In the genomic region with DNA sequence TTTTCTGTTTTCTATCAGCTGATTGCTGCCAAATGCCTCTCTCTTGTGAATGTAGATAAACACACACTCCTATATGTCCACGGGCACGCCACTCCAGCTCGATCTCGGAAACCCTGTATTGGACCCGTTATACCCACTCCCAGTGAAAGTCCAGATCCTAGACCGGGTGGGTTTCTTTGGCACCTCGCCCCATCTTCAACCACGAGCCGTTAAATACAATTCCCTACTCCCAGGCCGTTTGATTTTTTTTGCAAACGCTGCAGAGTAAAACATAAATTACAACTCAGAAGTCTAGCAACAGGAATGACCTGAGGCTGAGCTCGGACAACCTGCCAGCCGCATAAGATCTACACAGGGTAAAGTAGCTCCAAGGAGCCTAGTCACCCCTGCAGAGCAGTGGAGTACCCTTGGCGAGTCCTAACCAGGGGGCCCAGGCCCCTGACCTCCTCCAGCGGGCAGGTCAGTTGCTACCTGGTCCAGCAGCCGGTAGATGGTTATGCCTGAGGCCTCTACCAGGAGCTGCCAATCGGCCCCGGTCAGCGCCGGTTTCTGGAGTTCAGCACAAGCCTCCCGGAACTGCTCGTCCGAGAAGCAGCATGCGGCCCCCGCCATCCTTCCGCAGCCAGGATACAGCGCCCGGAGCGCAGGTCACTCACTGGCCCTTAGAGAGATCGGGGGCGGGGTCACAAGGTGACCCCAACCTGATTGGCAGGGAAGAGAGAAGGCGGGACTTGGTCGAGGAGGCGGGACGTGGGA, we compare ENCODE assay signal across 7 mouse cellular contexts. TPM values are rescaled to one million over a fixed set of nuclear protein-coding genes. Genes with fewer than 3 reads are reported as not detected.
DNase-seq lines count a peak whose midpoint lies in the region; ATAC-seq and TF ChIP-seq lines count a peak whose summit lies in the region.

Gene Pctp, minus strand, starts transcription at position 664 of the 756 bp plus-strand sequence.

- DNase-seq in adrenal gland, adult (ENCODE audit: inconsistent age in 2 of 2, low spot score in 1 of 2) = peak; percentile 90 to 95
- DNase-seq in gastrocnemius, postnatal 10 days = peak; percentile 73
- peak; percentile 69 for DNase-seq in hindbrain, postnatal 0 days (ENCODE audit: low spot score)
- peak; percentile 87 for DNase-seq in limb, embryonic 10.5 days (ENCODE audit: low spot score)
- peak; percentile 96 for DNase-seq in midbrain, embryonic 11.5 days (ENCODE audit: low spot score, missing footprints)

- no peaks in the 10 kb centered on the region for H3K9me3 ChIP-seq in hindbrain, postnatal 0 days (ENCODE audit: low read length)
- H3K9me3 ChIP-seq in limb, embryonic 10.5 days (replicated peaks) = no peaks in the 10 kb centered on the region
- no peaks in the 10 kb centered on the region for H3K9me3 ChIP-seq in midbrain, embryonic 11.5 days (ENCODE audit: control insufficient read depth, low read length)

- no peak within 1 kb of the TSS for H3K27ac ChIP-seq in hindbrain, postnatal 0 days
- H3K27ac ChIP-seq in limb, embryonic 10.5 days = peak within 1 kb of the TSS; percentile 89
- H3K27ac ChIP-seq in midbrain, embryonic 11.5 days (ENCODE audit: low read depth, low read length) = no peak within 1 kb of the TSS
- 0 out of 2 replicates have a peak within 1 kb of the TSS, but pooled peaks have one; percentile 24 for H3K27ac ChIP-seq in small intestine, adult 2 months (ENCODE audit: insufficient read depth, low read depth, low read length)

- H3K4me1 ChIP-seq in hindbrain, postnatal 0 days (ENCODE audit: insufficient read depth, low read length) = no peaks in the 10 kb centered on the region
- H3K4me1 ChIP-seq in limb, embryonic 10.5 days = peaks cover 20% of the 10 kb centered on the region
- no peaks in the 10 kb centered on the region for H3K4me1 ChIP-seq in midbrain, embryonic 11.5 days (ENCODE audit: control insufficient read depth, insufficient read depth, low read length)
- peaks cover 1% of the 10 kb centered on the region for H3K4me1 ChIP-seq in small intestine, adult 2 months (ENCODE audit: control insufficient read depth, insufficient read depth, insufficient read length, low read length)

- TF ChIP-seq POLR2A in small intestine, adult 2 months (IDR thresholded peaks at IDR 0.05; ENCODE audit: low read depth, low read length) = peak; percentile 63

- no peak for TF ChIP-seq CTCF in hindbrain, postnatal 0 days (IDR thresholded peaks at IDR 0.05; ENCODE audit: low read depth)
- no peak for TF ChIP-seq CTCF in small intestine, adult 2 months (IDR thresholded peaks at IDR 0.05; ENCODE audit: extremely low read depth, insufficient read length, insufficient replicate concordance, low read depth, low read length)

- peak within 1 kb of the TSS; percentile 41 for H3K4me3 ChIP-seq in hindbrain, postnatal 0 days (ENCODE audit: low read length)
- peak within 1 kb of the TSS; percentile 69 for H3K4me3 ChIP-seq in limb, embryonic 10.5 days
- H3K4me3 ChIP-seq in midbrain, embryonic 11.5 days (ENCODE audit: low read depth, low read length) = peak within 1 kb of the TSS; percentile 52
- peak within 1 kb of the TSS; percentile 89 for H3K4me3 ChIP-seq in small intestine, adult 2 months (ENCODE audit: low read depth, low read length)

- 16% methylated on average over 35 of the region's 35 CpGs for WGBS in hindbrain, postnatal 0 days
- WGBS in limb, embryonic 10.5 days = 16% methylated on average over 35 of the region's 35 CpGs
- WGBS in midbrain, embryonic 11.5 days = 14% methylated on average over 35 of the region's 35 CpGs
- 3% methylated on average over 35 of the region's 35 CpGs for WGBS in small intestine, adult 2 months

- H3K36me3 ChIP-seq in hindbrain, postnatal 0 days (ENCODE audit: insufficient read depth, low read length) = no peaks in the 10 kb centered on the region
- H3K36me3 ChIP-seq in limb, embryonic 10.5 days = no peaks in the 10 kb centered on the region
- no peaks in the 10 kb centered on the region for H3K36me3 ChIP-seq in midbrain, embryonic 11.5 days (ENCODE audit: control insufficient read depth, insufficient read depth, low read length)
- no peaks in the 10 kb centered on the region for H3K36me3 ChIP-seq in small intestine, adult 2 months (ENCODE audit: control insufficient read depth, insufficient read depth, low read length)

- peak within 1 kb of the TSS; percentile 57 for H3K4me2 ChIP-seq in hindbrain, postnatal 0 days (ENCODE audit: low read depth, low read length)
- peak within 1 kb of the TSS; percentile 87 for H3K4me2 ChIP-seq in midbrain, embryonic 11.5 days

- peak within 1 kb of the TSS; percentile 33; the same call in 1 of the 2 replicates for H3K9ac ChIP-seq in hindbrain, postnatal 0 days (replicated peaks; ENCODE audit: low read length)
- peak within 1 kb of the TSS; percentile 68 for H3K9ac ChIP-seq in midbrain, embryonic 11.5 days (ENCODE audit: low read length)

- peak; percentile 98 for ATAC-seq in common myeloid progenitor, adult 5-6 weeks (replicated peaks; ENCODE audit: low read depth, poor library complexity, severe bottlenecking)
- peak; percentile 90 for ATAC-seq in hindbrain, postnatal 0 days
- ATAC-seq in midbrain, embryonic 11.5 days (ENCODE audit: low FRiP score) = peak; percentile 97

- H3K27me3 ChIP-seq in hindbrain, postnatal 0 days (ENCODE audit: insufficient read depth, low read length) = no peaks in the 10 kb centered on the region
- H3K27me3 ChIP-seq in limb, embryonic 10.5 days (ENCODE audit: low read depth, poor library complexity, severe bottlenecking) = peaks cover 5% of the 10 kb centered on the region; the same call in 1 of the 2 replicates
- no peaks in the 10 kb centered on the region for H3K27me3 ChIP-seq in midbrain, embryonic 11.5 days (ENCODE audit: control insufficient read depth, insufficient read depth, low read length)
- H3K27me3 ChIP-seq in small intestine, adult 2 months (ENCODE audit: control insufficient read depth, insufficient read depth, low read length) = no peaks in the 10 kb centered on the region

RNA-seq across cellular contexts. Expression of gene Pctp, which starts in this region (rescaled TPM):
- total RNA-seq in common myeloid progenitor, adult 5-6 weeks (2017) = 31.2 and 31.8 TPM in 2 replicates
- total RNA-seq in gastrocnemius, postnatal 10 days (2021) = 1 to 10 TPM; 2.3 to 3.1 TPM
- total RNA-seq in hindbrain, postnatal 0 days (2014; rRNA removed) = 0.42 and 1.5 TPM in 2 replicates
- 1.3 and 1.5 TPM in 2 replicates for polyA plus RNA-seq in hindbrain, postnatal 0 days (2015; fragmentation: Nextera tagmentation; extraction: Ambion mirVana)
- polyA plus RNA-seq in limb, embryonic 10.5 days (2016; fragmentation: Nextera tagmentation; extraction: Ambion mirVana) = 21.9 and 24.5 TPM in 2 replicates
- polyA plus RNA-seq in midbrain, embryonic 11.5 days (2014; fragmentation: Nextera tagmentation; extraction: Ambion mirVana) = 7.7 and 8.3 TPM in 2 replicates
- 0.70 and 1.4 TPM in 2 replicates for polyA plus RNA-seq in small intestine, adult 2 months (2012; rRNA removed)

Comparison
In these comparisons a context has a peak if more than half of its experiments do, and no peak if none do; other contexts are left out.
1. H3K27ac ChIP-seq: peak in limb, embryonic 10.5 days (single experiment) and small intestine, adult 2 months (single experiment); none in hindbrain, postnatal 0 days (single experiment) and midbrain, embryonic 11.5 days (single experiment).
2. Peak in every context shown above with its lines, with median percentiles within 50 percentile points of each other: DNase-seq, ATAC-seq and H3K4me3 ChIP-seq.